Comparison of ENCODE assay signal across 7 mouse cellular contexts in genomic region chr6:136554774-136555522, GRCm38 (mm10). TPM values are rescaled to one million over a fixed set of nuclear protein-coding genes. Genes with fewer than 3 reads are reported as not detected.
DNase-seq lines count a peak whose midpoint lies in the region; ATAC-seq and TF ChIP-seq lines count a peak whose summit lies in the region.

No protein-coding gene starts in this region.

- H3K9ac ChIP-seq in CH12.LX (ENCODE audit: insufficient read depth, low read depth), result peak overlapping the region; percentile 71
- no peak overlapping the region for H3K9ac ChIP-seq in hindbrain, embryonic 11.5 days (ENCODE audit: low read depth, low read length)
- no peak overlapping the region for H3K9ac ChIP-seq in lung, embryonic 15.5 days

- peak; percentile 41 to 45 for DNase-seq in B cell, adult 2 months
- peak; percentile 79 for DNase-seq in CH12.LX (ENCODE audit: extremely low read depth)
- DNase-seq in embryo, embryonic 11 days, result peak; percentile 64
- DNase-seq in hindbrain, embryonic 11.5 days (ENCODE audit: low spot score), result peak; percentile 59
- DNase-seq in retina, postnatal 1 day, result peak; percentile 63
- no peak for DNase-seq in gastrocnemius, postnatal 25 days

- H3K4me2 ChIP-seq in CH12.LX (ENCODE audit: insufficient read depth, low read depth, poor library complexity, severe bottlenecking), result peak overlapping the region; percentile 75
- H3K4me2 ChIP-seq in hindbrain, embryonic 11.5 days (replicated peaks; ENCODE audit: low read depth, low read length), result no peak overlapping the region
- 0 out of 2 replicates have a peak overlapping the region, but pooled peaks have one; percentile 10 for H3K4me2 ChIP-seq in lung, embryonic 15.5 days

- peak overlapping the region; percentile 13 to 45 (median 25) for H3K4me3 ChIP-seq in CH12.LX (replicated peaks in 1 of 3; ENCODE audit: low read depth in 2 of 3, low read length in 2 of 3, poor library complexity in 1 of 3)
- H3K4me3 ChIP-seq in hindbrain, embryonic 11.5 days (ENCODE audit: low read depth, low read length), result no peak overlapping the region
- no peak overlapping the region for H3K4me3 ChIP-seq in lung, embryonic 15.5 days

- peak; percentile 27; the same call in 1 of the 2 replicates for TF ChIP-seq POLR2A in CH12.LX (IDR thresholded peaks at IDR 0.05; ENCODE audit: low read depth, low read length)

- H3K79me2 ChIP-seq in CH12.LX (replicated peaks; ENCODE audit: control insufficient read depth, extremely low read depth, insufficient read depth, poor library complexity, severe bottlenecking), result peaks cover 38% of the 10 kb centered on the region

- TF ChIP-seq EP300 in CH12.LX (IDR thresholded peaks at IDR 0.05; ENCODE audit: low read length), result no peak

- peaks cover 18 to 40% of the 10 kb centered on the region in 2 experiments for H3K36me3 ChIP-seq in CH12.LX (replicated peaks in 1 of 2; ENCODE audit: control insufficient read depth in 1 of 2, insufficient read depth in 1 of 2, low read length in 1 of 2)
- H3K36me3 ChIP-seq in hindbrain, embryonic 11.5 days (ENCODE audit: control insufficient read depth, insufficient read depth, low read length), result peaks cover 2% of the 10 kb centered on the region; the same call in 1 of the 2 replicates
- peaks cover 8% of the 10 kb centered on the region; the same call in 1 of the 2 replicates for H3K36me3 ChIP-seq in lung, embryonic 15.5 days

- H3K4me1 ChIP-seq in CH12.LX (ENCODE audit: control insufficient read depth in 1 of 2, insufficient read depth in 2 of 2), result peaks cover 4 to 21% of the 10 kb centered on the region in 2 experiments; a peak in 3 of 4 replicates
- H3K4me1 ChIP-seq in hindbrain, embryonic 11.5 days (replicated peaks; ENCODE audit: control insufficient read depth, insufficient read depth, low read length), result no peaks in the 10 kb centered on the region
- peaks cover 14% of the 10 kb centered on the region for H3K4me1 ChIP-seq in lung, embryonic 15.5 days

- H3K27me3 ChIP-seq in CH12.LX (replicated peaks), result no peaks in the 10 kb centered on the region
- H3K27me3 ChIP-seq in hindbrain, embryonic 11.5 days (ENCODE audit: control insufficient read depth, insufficient read depth, low read length), result no peaks in the 10 kb centered on the region
- H3K27me3 ChIP-seq in lung, embryonic 15.5 days, result no peaks in the 10 kb centered on the region

- 85% methylated on average over 7 of the region's 7 CpGs for WGBS in hindbrain, embryonic 11.5 days
- 72% methylated on average over 7 of the region's 7 CpGs for WGBS in lung, embryonic 15.5 days

- peak overlapping the region; percentile 72 for H3K27ac ChIP-seq in CH12.LX (ENCODE audit: insufficient read depth, low read depth)
- peak overlapping the region; percentile 43; the same call in 1 of the 2 replicates for H3K27ac ChIP-seq in hindbrain, embryonic 11.5 days (ENCODE audit: low read depth, low read length)
- peak overlapping the region; percentile 82 for H3K27ac ChIP-seq in lung, embryonic 15.5 days

- in situ Hi-C loops in CH12.LX (cut with MboI; ENCODE audit: low pct_ligation_motif_present, low pct_unique_long_range_greater_than_20kb, low sequenced_read_pairs), result no loop called here

- no peak for TF ChIP-seq CTCF in CH12.LX (conservative IDR thresholded peaks at IDR 0.05 in 1 of 2, IDR thresholded peaks at IDR 0.05 in 1 of 2; ENCODE audit: low read depth in 2 of 2, low read length in 2 of 2)

- no peak; the same call in 1 of the 2 replicates for ATAC-seq in hindbrain, embryonic 11.5 days (ENCODE audit: low FRiP score)
- peak; percentile 32; the same call in 1 of the 2 replicates for ATAC-seq in lung, embryonic 15.5 days (ENCODE audit: borderline replicate concordance, extremely low read depth, low FRiP score, low TSS enrichment)

- no peaks in the 10 kb centered on the region for H3K9me3 ChIP-seq in CH12.LX (replicated peaks; ENCODE audit: low read length)
- H3K9me3 ChIP-seq in hindbrain, embryonic 11.5 days (ENCODE audit: control insufficient read depth, low read length), result no peaks in the 10 kb centered on the region
- no peaks in the 10 kb centered on the region for H3K9me3 ChIP-seq in lung, embryonic 15.5 days

- dilution Hi-C loops in CH12.LX (cut with MboI; ENCODE audit: extremely low pct_ligation_motif_present, extremely low pct_unique_long_range_greater_than_20kb, low sequenced_read_pairs), result no loop called here

- no peak for TF ChIP-seq RAD21 in CH12.LX (IDR thresholded peaks at IDR 0.05; ENCODE audit: low read depth, low read length)

TF ChIP-seq in CH12.LX, 34 proteins besides CTCF, POLR2A, EP300 and RAD21:
- 0 out of 2 replicates have a peak, but pooled peaks have one; percentile 37 for TF ChIP-seq CHD2 (IDR thresholded peaks at IDR 0.05; ENCODE audit: low read length)
- no peak for TF ChIP-seq KAT2A (IDR thresholded peaks at IDR 0.05; ENCODE audit: insufficient replicate concordance, low read length)
- no peak for TF ChIP-seq NELFE (IDR thresholded peaks at IDR 0.05; ENCODE audit: low read depth, low read length)

RNA-seq across cellular contexts. Expression of gene Atf7ip, which starts 49.0 kb away (rescaled TPM):
- total RNA-seq in CH12.LX (2012; rRNA removed), result 20.4 and 35.4 TPM in 2 replicates
- total RNA-seq in CH12.LX (2014; rRNA removed), result 4.2 and 4.4 TPM in 2 replicates
- polyA plus RNA-seq in CH12.LX (2012; ENCODE audit: insufficient read length, low read depth), result 29.7 and 44.8 TPM in 2 replicates
- polyA plus RNA-seq in hindbrain, embryonic 11.5 days (2014; fragmentation: Nextera tagmentation; extraction: Ambion mirVana), result 54.1 and 73.7 TPM in 2 replicates
- 36.8 and 44.9 TPM in 2 replicates for polyA plus RNA-seq in lung, embryonic 15.5 days (2015; fragmentation: Nextera tagmentation; extraction: Ambion mirVana)
- 10 to 100 TPM; 38.2 to 43.5 TPM for total RNA-seq in gastrocnemius, postnatal 25 days (2021)

Comparison
In these comparisons a context has a peak if more than half of its experiments do, and no peak if none do; other contexts are left out.
1. H3K4me3 ChIP-seq: peak in CH12.LX (3 of 3); none in hindbrain, embryonic 11.5 days (single experiment) and lung, embryonic 15.5 days (single experiment).
2. Peak in every context shown above with its lines, with median percentiles within 50 percentile points of each other: H3K27ac ChIP-seq.